ENCODE assay signal across 20 mouse cellular contexts in the genomic region with DNA sequence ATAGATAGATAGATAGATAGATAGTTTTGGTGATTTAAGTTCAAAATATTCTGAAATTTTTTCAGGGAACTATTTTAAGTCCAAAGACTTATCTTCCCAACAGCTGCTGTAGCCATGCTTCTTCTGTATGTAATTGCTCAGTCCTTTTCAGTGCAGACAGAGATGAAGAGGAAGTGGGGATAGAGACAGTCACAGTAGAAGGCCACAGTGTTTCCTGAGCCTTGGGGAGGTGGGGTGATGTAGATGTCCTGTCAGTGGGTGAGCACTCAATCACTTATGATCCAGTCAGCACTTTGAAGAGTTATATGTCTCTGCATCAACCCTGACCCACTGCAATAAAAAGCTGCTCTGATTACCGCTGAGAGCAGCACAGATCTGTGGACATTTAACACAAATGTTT.
DNase-seq lines count a peak whose midpoint lies in the region; ATAC-seq lines count a peak whose summit lies in the region.
"Had no signal": no experiment of that assay in that cellular context is flagged by ENCODE, and none has a peak within 500 bp of the region (broad histone marks: within the 10 kb centered on the region; RNA-seq: fewer than 3 reads in every experiment).

No protein-coding gene starts in this region.

- ATAC-seq in common myeloid progenitor, adult 5-6 weeks (replicated peaks; ENCODE audit: low read depth, poor library complexity, severe bottlenecking): peak; percentile 78
- ATAC-seq: lung, postnatal 0 days; Patski had no signal

- no peaks in the 10 kb centered on the region for H3K27me3 ChIP-seq in megakaryocyte, embryonic 14.5 days (replicated peaks)
- H3K27me3 ChIP-seq: embryonic facial prominence, embryonic 15.5 days; hindbrain, embryonic 15.5 days; liver, embryonic 15.5 days; neural tube, embryonic 12.5 days; Patski had no signal

- peak; percentile 11 to 15 for DNase-seq in spleen, postnatal 36 days (ENCODE audit: low spot score in 2 of 2)
- DNase-seq in spleen, postnatal 10 days (ENCODE audit: low spot score in 2 of 2): no peak
- DNase-seq in adrenal gland, adult (ENCODE audit: inconsistent age in 2 of 2, low spot score in 1 of 2): no peak
- DNase-seq in kidney, adult 11 months: no peak
- DNase-seq in ovary, adult 18-20 months (ENCODE audit: low spot score): no peak
- DNase-seq: adrenal gland, postnatal 25 days; cerebellum, adult 18-20 months; cerebellum, postnatal 25 days; heart, adult 11 months; heart, postnatal 36 days; kidney, adult 18-20 months; spleen, adult 18-20 months had no signal

- no peaks in the 10 kb centered on the region for H3K9me3 ChIP-seq in megakaryocyte, embryonic 14.5 days
- H3K9me3 ChIP-seq: embryonic facial prominence, embryonic 15.5 days; hindbrain, embryonic 15.5 days; liver, embryonic 15.5 days; neural tube, embryonic 12.5 days had no signal

- H3K4me3 ChIP-seq in megakaryocyte, embryonic 14.5 days (replicated peaks): peak overlapping the region; percentile 47
- H3K4me3 ChIP-seq: embryonic facial prominence, embryonic 15.5 days; hindbrain, embryonic 15.5 days; liver, embryonic 15.5 days; neural tube, embryonic 12.5 days had no signal

- peaks cover 30% of the 10 kb centered on the region for H3K36me3 ChIP-seq in megakaryocyte, embryonic 14.5 days (replicated peaks; ENCODE audit: low read length)
- H3K36me3 ChIP-seq: hindbrain, embryonic 15.5 days; neural tube, embryonic 12.5 days had no signal

- H3K4me1 ChIP-seq in megakaryocyte, embryonic 14.5 days: peaks cover 72% of the 10 kb centered on the region
- H3K4me1 ChIP-seq: embryonic facial prominence, embryonic 15.5 days; hindbrain, embryonic 15.5 days; liver, embryonic 15.5 days; neural tube, embryonic 12.5 days had no signal

Comparison
In these comparisons a context has a peak if more than half of its experiments do, and no peak if none do; other contexts are left out.
1. DNase-seq: peak in spleen, postnatal 36 days (2 of 2); none in spleen, postnatal 10 days (0 of 2), adrenal gland, adult (0 of 2), kidney, adult 11 months (single experiment) and ovary, adult 18-20 months (single experiment).